Mouse (Mus musculus): ENCODE results near the gene Nek9. TPM values are rescaled to one million over a fixed set of nuclear protein-coding genes. Genes with fewer than 3 reads are reported as not detected.
A peak's percentile ranks its signal among the peaks of the same experiment; 100 is the strongest.
"Not testable (repeated sequence)": the region's sequence is repeated elsewhere in the genome, so short reads cannot be mapped to it uniquely, and the experiment has no call there.

Nek9 gene
- total RNA-seq, 2 experiments from 2014 or later, result 34.2 to 35.5 TPM

GRCm38 (mm10) chr12:85295506-85295905 is 43.7 kb downstream of the Nek9 start:
- H3K27ac ChIP-seq, result no peak overlapping the region
- TF ChIP-seq CTCF (conservative IDR thresholded peaks at IDR 0.05), result no peak
- DNase-seq (ENCODE audit: low spot score in 2 of 2), result no peak

GRCm38 (mm10) chr12:85292906-85293305 is 46.3 kb downstream of the Nek9 start:
- no peak overlapping the region for H3K4me3 ChIP-seq
- DNase-seq (ENCODE audit: low spot score in 2 of 2), result no peak
- peak; percentile 53 for TF ChIP-seq CTCF (conservative IDR thresholded peaks at IDR 0.05)
- no peak overlapping the region for H3K27ac ChIP-seq

More at GRCm38 (mm10) chr12:85295506-85295905, 43.7 kb downstream of the Nek9 start:
- no peak overlapping the region for H3K4me3 ChIP-seq

- no peak overlapping the region for H3K4me3 ChIP-seq
- no peak for DNase-seq (ENCODE audit: low spot score in 2 of 2)
- TF ChIP-seq CTCF (conservative IDR thresholded peaks at IDR 0.05), result no peak
- no peak overlapping the region for H3K27ac ChIP-seq
Observed at GRCm38 (mm10) chr12:85292288-85292687, 46.9 kb downstream of the Nek9 start.

DNA sequence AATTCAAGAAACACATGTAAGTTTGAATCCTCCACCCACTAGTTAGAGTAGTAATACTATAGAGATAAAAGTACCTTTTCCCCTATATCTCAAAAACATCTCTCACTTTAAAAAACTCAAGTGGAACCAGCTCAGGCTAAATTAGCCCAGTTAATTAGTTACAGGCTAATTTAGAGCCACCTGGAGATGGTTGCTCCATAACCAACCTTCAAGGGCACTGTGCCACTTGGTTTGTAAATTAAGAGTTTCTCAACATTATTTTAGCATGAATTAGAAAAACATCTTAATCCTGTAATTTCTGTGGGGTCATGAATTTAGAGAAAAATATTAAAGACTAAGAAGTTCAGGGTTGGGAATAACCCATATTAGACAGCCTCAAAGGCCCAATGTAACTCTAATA is 47.6 kb downstream of the Nek9 start:
- no peak for DNase-seq (ENCODE audit: low spot score in 2 of 2)
- Histone ChIP-seq H3K27ac (no peak overlapping the region), H3K4me3 (no peak overlapping the region)
- no peak for TF ChIP-seq CTCF (conservative IDR thresholded peaks at IDR 0.05)

GRCm38 (mm10) chr12:85290633-85291032 is 48.5 kb downstream of the Nek9 start:
- no peak for DNase-seq (ENCODE audit: low spot score in 2 of 2)
- no peak for TF ChIP-seq CTCF (conservative IDR thresholded peaks at IDR 0.05)
- Histone ChIP-seq H3K27ac (no peak overlapping the region), H3K4me3 (no peak overlapping the region)

DNA sequence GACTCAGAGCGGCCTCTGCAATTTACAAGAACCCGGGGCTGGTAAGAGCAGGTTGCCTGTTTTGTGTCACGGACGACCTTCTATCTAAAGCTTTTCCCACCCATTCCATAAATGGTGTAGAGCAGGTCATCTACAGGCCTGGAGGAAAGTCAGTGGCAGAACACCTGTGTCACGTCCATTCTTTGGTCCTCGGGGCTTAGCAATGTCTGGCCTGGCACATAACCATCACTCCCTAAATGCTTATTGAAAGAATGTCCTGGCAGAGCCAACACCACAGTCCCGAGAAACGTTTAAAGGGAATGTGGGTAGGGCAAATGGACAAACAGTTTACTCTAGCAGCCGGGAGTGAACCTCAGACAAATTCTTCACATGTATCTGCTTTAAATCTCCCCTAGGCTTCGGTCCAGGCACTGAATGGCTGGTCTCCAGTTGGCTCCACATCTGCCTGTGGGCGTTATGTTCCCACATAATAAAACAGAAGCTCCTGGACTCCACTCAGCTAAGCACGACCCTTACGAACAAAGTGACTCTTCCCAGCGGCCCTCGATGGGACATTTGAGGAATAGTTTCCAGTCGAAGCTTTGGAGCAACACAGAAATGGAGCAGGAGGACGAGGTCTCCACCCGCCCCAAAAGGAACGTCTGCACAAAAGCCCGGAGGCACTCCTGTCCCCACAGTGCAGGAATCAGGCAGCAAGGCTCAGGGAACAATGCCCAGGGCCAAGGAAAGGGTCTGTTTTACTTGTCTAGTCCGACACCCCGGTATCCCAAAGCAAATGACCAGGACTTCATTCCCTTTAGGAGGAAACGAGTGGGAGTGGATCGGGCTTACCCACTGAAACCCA is 49.8 kb downstream of the Nek9 start:
- TF ChIP-seq CTCF (conservative IDR thresholded peaks at IDR 0.05), result no peak
- Histone ChIP-seq H3K4me3 (peak overlapping the region; percentile 62), H3K27ac (no peak overlapping the region; the same call in 1 of the 2 replicates)
- no peak for DNase-seq (ENCODE audit: low spot score in 2 of 2)

DNA sequence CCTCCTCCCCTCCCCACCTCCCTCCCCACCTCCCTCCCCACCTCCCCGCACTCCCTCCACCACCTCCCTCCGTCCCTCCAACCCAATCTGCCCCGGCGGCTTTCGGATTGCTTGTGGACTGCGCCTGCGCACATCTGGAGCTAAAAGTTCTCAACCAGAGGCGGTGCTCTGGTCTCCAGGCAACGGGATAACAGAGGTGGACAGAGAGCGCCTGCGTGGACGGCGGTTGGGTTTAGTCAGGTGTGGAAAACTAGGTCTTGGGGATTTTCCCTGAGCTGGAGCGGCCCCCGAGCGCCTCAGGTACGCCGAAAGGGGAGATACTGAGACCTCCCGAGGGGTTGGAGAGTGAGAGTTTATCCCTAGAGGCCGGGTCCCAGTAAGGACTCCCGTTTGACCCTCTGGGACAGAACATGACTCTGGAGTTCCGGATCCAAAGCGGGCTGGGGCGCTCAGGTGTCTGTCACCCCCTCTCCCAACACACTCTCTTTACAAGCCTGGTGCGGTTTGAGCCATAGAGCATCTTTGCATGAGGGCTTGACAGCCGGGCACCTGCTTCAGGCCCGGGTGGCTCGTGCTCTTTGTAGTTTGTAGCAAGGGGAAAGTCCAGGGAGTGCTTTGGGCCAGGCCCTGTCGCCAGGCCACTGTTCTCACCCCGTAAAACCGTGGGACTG is 50.5 kb downstream of the Nek9 start, which contains the start of gene Zc2hc1c:
Zc2hc1c (plus strand) TSS at position 106 of the 671 bp plus-strand sequence.
- peak within 1 kb of the TSS; percentile 58 for H3K27ac ChIP-seq
- DNase-seq (ENCODE audit: low spot score in 2 of 2), result peak; percentile 57 to 76
- TF ChIP-seq CTCF (conservative IDR thresholded peaks at IDR 0.05), result no peak
- peak within 1 kb of the TSS; percentile 62 for H3K4me3 ChIP-seq

DNA sequence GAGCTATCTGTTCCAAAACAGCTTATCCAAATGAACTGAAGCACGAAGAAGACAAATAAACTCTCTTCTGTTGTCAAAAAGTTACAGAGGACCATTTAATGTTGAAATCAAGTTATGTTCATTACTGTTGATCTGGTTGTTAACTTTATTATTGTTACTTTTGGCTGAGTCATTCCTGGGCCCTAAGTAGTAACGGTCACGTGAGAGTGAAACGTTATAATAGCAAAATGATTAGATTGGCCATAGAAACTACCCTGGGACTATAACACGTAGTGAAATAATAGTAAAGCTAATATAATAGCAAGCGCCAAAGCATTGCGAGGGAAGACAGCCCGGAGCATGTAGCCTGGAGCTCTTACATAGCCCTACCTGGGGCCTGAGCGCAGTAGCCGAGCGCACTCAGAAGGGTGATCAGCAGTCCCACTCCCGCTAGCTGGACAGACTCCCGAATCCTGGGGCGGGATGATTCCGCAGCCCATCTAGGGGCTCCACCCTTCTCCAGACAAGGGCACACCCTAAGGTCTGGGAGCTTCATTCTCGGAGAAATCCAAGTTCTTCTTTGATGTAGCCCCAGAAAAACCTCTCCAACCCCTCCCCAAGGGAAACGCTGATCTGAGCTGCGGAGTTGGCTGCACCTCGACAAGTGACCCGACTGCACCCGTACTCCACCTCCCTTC is 51.2 kb downstream of the Nek9 start, which contains the start of gene Acyp1:
Acyp1 (minus strand) TSS at position 630 of the 677 bp plus-strand sequence.
- no peak for DNase-seq (ENCODE audit: low spot score in 2 of 2)
- H3K27ac ChIP-seq, result peak within 1 kb of the TSS; percentile 58
- no peak for TF ChIP-seq CTCF (conservative IDR thresholded peaks at IDR 0.05)
- peak within 1 kb of the TSS; percentile 62 for H3K4me3 ChIP-seq

GRCm38 (mm10) chr12:85286941-85287340 is 52.2 kb downstream of the Nek9 start:
- H3K4me3 ChIP-seq, result no peak overlapping the region
- peak; percentile 59 for TF ChIP-seq CTCF (conservative IDR thresholded peaks at IDR 0.05)
- no peak overlapping the region for H3K27ac ChIP-seq
- no peak for DNase-seq (ENCODE audit: low spot score in 2 of 2)

DNA sequence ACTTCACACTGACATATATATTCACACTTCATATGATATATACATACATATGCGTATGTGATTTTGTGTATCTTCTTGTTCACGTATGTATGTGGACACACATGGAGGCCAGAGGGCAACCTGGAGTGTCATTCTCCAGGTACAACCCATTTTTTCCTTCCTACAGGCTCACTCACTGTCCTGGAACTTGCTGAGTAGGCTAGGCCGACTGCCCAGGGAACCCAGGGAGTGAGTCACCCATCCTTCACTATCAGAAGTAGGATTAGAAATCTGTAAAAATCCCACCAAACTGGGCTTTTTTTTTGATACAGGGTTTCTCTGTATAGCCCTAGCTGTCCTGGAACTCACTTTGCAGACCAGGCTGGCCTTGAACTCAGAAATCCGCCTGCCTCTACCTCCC is 54.2 kb downstream of the Nek9 start:
- no peak overlapping the region for H3K4me3 ChIP-seq
- no peak for TF ChIP-seq CTCF (conservative IDR thresholded peaks at IDR 0.05)
- no peak for DNase-seq (ENCODE audit: low spot score in 2 of 2)
- H3K27ac ChIP-seq, result no peak overlapping the region

DNA sequence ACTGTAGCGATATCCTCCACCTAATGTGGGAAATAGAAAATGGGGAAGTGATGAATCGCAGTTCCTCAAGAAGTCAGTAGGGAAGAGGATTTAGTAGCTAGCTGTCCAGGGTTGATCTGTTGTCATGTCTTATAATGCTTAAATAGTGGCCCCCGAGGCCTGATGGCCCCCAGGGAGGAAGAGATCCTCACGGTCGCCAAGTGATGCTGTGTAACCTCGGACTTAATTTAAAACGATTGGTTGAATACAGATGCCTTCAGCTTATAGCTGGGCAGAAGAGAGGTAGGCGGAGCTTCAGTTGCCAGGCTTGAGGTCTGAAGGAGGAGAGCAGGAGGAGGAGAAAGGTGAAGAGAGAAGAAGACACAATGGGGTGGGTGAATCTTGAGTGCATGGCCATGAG is 54.8 kb downstream of the Nek9 start:
- H3K27ac ChIP-seq, result no peak overlapping the region
- no peak overlapping the region for H3K4me3 ChIP-seq
- DNase-seq (ENCODE audit: low spot score in 2 of 2), result no peak
- no peak for TF ChIP-seq CTCF (conservative IDR thresholded peaks at IDR 0.05)

GRCm38 (mm10) chr12:85281756-85282155 is 57.4 kb downstream of the Nek9 start:
- DNase-seq (ENCODE audit: low spot score in 2 of 2); H3K4me3 ChIP-seq: not testable (repeated sequence)
- H3K27ac ChIP-seq, result peak overlapping the region; percentile 97

Data from layer of hippocampus, adult 2 months (tissue).